In the genomic region with DNA sequence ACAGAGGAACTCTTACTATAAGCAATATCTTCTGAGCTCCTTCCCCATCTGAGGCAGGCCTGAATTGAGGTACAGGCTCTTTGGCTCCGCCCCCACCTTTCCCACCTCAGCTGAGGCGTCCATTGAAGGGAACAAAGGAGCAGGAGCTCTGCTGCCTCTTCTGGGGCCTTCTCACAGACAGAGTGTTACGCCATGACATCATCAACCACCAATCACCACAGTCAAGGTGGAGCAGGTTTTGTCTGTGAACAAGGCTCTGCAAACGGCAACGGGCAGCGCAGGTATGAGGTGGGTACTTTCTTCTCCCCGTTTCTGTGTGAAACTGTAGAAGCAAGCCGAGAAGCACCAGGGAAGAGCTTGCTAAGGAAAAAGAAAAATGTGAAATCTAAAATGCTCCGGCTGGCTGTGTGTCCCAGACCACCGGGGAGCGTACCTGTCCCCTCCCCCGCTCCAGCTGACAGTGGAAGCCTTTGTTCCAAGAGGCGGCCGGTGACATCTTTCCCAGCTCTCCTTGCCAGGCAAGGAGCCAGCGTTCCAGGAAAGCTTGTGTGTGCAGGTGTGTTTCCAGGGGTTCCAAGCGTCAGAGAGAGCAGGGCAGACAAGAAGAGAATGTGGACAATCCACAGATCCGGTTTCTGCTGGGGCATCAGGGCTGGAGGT, we compare ENCODE assay signal across 8 mouse cellular contexts.
A peak's percentile ranks its signal among the peaks of the same experiment; 100 is the strongest.
DNase-seq lines count a peak whose midpoint lies in the region; ATAC-seq lines count a peak whose summit lies in the region.
"Had no signal": no experiment of that assay in that cellular context is flagged by ENCODE, and none has a peak within 500 bp of the region (broad histone marks: within the 10 kb centered on the region; RNA-seq: fewer than 3 reads in every experiment).

No protein-coding gene starts in this region.

- H3K4me1 ChIP-seq in forebrain, embryonic 12.5 days: peaks cover 42% of the 10 kb centered on the region
- peaks cover 42% of the 10 kb centered on the region for H3K4me1 ChIP-seq in midbrain, embryonic 15.5 days

- no peaks in the 10 kb centered on the region for H3K27me3 ChIP-seq in forebrain, embryonic 12.5 days
- H3K27me3 ChIP-seq in midbrain, embryonic 15.5 days (replicated peaks): no peaks in the 10 kb centered on the region

- H3K4me2 ChIP-seq in forebrain, embryonic 12.5 days: peak overlapping the region; percentile 42
- peak overlapping the region; percentile 49 for H3K4me2 ChIP-seq in midbrain, embryonic 15.5 days

- H3K9me3 ChIP-seq in forebrain, embryonic 12.5 days: no peaks in the 10 kb centered on the region
- no peaks in the 10 kb centered on the region for H3K9me3 ChIP-seq in midbrain, embryonic 15.5 days

- peak overlapping the region; percentile 13 for H3K4me3 ChIP-seq in forebrain, embryonic 12.5 days (replicated peaks)
- peak overlapping the region; percentile 30 for H3K4me3 ChIP-seq in midbrain, embryonic 15.5 days
- H3K4me3 ChIP-seq: myocyte had no signal

- peak; percentile 55 for DNase-seq in right cerebral cortex, adult 18-20 months
- no peak for DNase-seq in right cerebral cortex, postnatal 36 days (ENCODE audit: low spot score in 2 of 2)
- peak; percentile 65 for DNase-seq in kidney, postnatal 10 days
- DNase-seq in thymus, postnatal 0 days (ENCODE audit: low spot score): no peak
- DNase-seq in urinary bladder, adult 18-20 months (ENCODE audit: low spot score in 2 of 2): no peak

- no peaks in the 10 kb centered on the region for H3K36me3 ChIP-seq in forebrain, embryonic 12.5 days (replicated peaks)
- H3K36me3 ChIP-seq in midbrain, embryonic 15.5 days (replicated peaks): no peaks in the 10 kb centered on the region

- WGBS in forebrain, embryonic 12.5 days: 26% methylated on average over 17 of the region's 17 CpGs
- 29% methylated on average over 17 of the region's 17 CpGs for WGBS in midbrain, embryonic 15.5 days

- peak overlapping the region; percentile 57 for H3K9ac ChIP-seq in forebrain, embryonic 12.5 days
- peak overlapping the region; percentile 54 for H3K9ac ChIP-seq in midbrain, embryonic 15.5 days

- peak; percentile 79 for ATAC-seq in forebrain, embryonic 12.5 days (ENCODE audit: low FRiP score)
- peak; percentile 95 for ATAC-seq in midbrain, embryonic 15.5 days (replicated peaks)

- peak overlapping the region; percentile 87 for H3K27ac ChIP-seq in forebrain, embryonic 12.5 days
- H3K27ac ChIP-seq in midbrain, embryonic 15.5 days: peak overlapping the region; percentile 94

Comparison
In these comparisons a context has a peak if more than half of its experiments do, and no peak if none do; other contexts are left out.
1. DNase-seq: peak in right cerebral cortex, adult 18-20 months (single experiment) and kidney, postnatal 10 days (single experiment); none in right cerebral cortex, postnatal 36 days (0 of 2), thymus, postnatal 0 days (single experiment) and urinary bladder, adult 18-20 months (0 of 2).